Mouse (Mus musculus) ES-Bruce4 (cell line): Measurements from ENCODE around the gene Dlg4. TPM values are rescaled to one million over a fixed set of nuclear protein-coding genes. Genes with fewer than 3 reads are reported as not detected.

ENCODE experiments used
- H3K27ac ChIP-seq: 2 replicates; pipeline ENCODE4 v1.5.1; 2012; ENCODE audit warnings: low read length, inconsistent platforms; ENCODE audit not compliant: insufficient read depth
- H3K27me3 ChIP-seq: 2 replicates; pipeline ENCODE4 v1.6.1; 2012; ENCODE audit warnings: mild to moderate bottlenecking, low read length, inconsistent platforms; ENCODE audit not compliant: control insufficient read depth, poor library complexity, insufficient read depth, severe bottlenecking
- H3K36me3 ChIP-seq: 2 replicates; pipeline ENCODE4 v1.6.1; 2012; ENCODE audit warnings: inconsistent platforms, mild to moderate bottlenecking, low read length, moderate library complexity; ENCODE audit not compliant: control insufficient read depth, poor library complexity, insufficient read depth, severe bottlenecking
- H3K4me1 ChIP-seq: one replicate; pipeline ENCODE4 v1.8.1; 2011; ENCODE audit warnings: low read length; ENCODE audit not compliant: control insufficient read depth, insufficient read depth
- H3K4me3 ChIP-seq: 2 replicates; pipeline ENCODE4 v1.5.1; 2011; ENCODE audit warnings: low read depth, mild to moderate bottlenecking, low read length
- H3K9ac ChIP-seq: 2 replicates; pipeline ENCODE4 v1.6.1; 2012; ENCODE audit warnings: low read depth, mild to moderate bottlenecking, inconsistent platforms; ENCODE audit not compliant: poor library complexity, severe bottlenecking
- H3K9me3 ChIP-seq: replicated peaks from 2 replicates; pipeline ENCODE4 v1.6.1; 2012; ENCODE audit warnings: mild to moderate bottlenecking, low read length, inconsistent platforms; ENCODE audit not compliant: control insufficient read depth, poor library complexity, insufficient read depth, severe bottlenecking
- CTCF ChIP-seq: IDR thresholded peaks from one replicate; pipeline ENCODE4 v1.8.1; 2011; ENCODE audit warnings: low read depth, low read length
- EP300 ChIP-seq: IDR thresholded peaks from 2 replicates; pipeline ENCODE4 v1.6.1; 2011; ENCODE audit warnings: low read depth, low read length; ENCODE audit not compliant: insufficient read depth
- POLR2A ChIP-seq: IDR thresholded peaks from one replicate; pipeline ENCODE4 v1.8.1; 2011; ENCODE audit warnings: low read length; ENCODE audit not compliant: insufficient read depth
- polyA plus RNA-seq: library from polyadenylated mRNA; stranded (reverse); fragments of >200 nt; gene quantifications from 2 replicates; pipeline ENCODE4 v1.2.4, GENCODE M21; 2011; ENCODE audit warnings: low read depth; ENCODE audit not compliant: missing spikeins, insufficient read depth, insufficient read length

The Dlg4 gene
- polyA plus RNA-seq, 1 experiment: 25.7 TPM

- Histone ChIP-seq H3K27me3 (no peaks in the 10 kb centered on the region), H3K9me3 (no peaks in the 10 kb centered on the region), H3K36me3 (peaks cover 61% of the 10 kb centered on the region), H3K4me1 (no peaks in the 10 kb centered on the region), H3K9ac (no peak overlapping the region), H3K27ac (no peak overlapping the region), H3K4me3 (no peak overlapping the region)
- no peak for TF ChIP-seq POLR2A
These were observed 6.7 kb upstream of the Dlg4 start for GRCm38 (mm10) chr11:70010033-70010432.

GRCm38 (mm10) chr11:70010548-70010947, 6.2 kb upstream of the Dlg4 start:
- H3K4me1 ChIP-seq: no peaks in the 10 kb centered on the region
- no peak overlapping the region for H3K9ac ChIP-seq
- H3K36me3 ChIP-seq: peaks cover 57% of the 10 kb centered on the region
- H3K9me3 ChIP-seq: no peaks in the 10 kb centered on the region
- no peaks in the 10 kb centered on the region for H3K27me3 ChIP-seq
- H3K4me3 ChIP-seq: no peak overlapping the region
- no peak for TF ChIP-seq CTCF
- no peak for TF ChIP-seq POLR2A
- TF ChIP-seq EP300: no peak
- H3K27ac ChIP-seq: no peak overlapping the region

GRCm38 (mm10) chr11:70010961-70011360, 5.8 kb upstream of the Dlg4 start:
- TF ChIP-seq CTCF (no peak), EP300 (no peak), POLR2A (no peak)

GRCm38 (mm10) chr11:70012931-70013330, 3.8 kb upstream of the Dlg4 start:
- Histone ChIP-seq H3K36me3 (peaks cover 34% of the 10 kb centered on the region), H3K27me3 (no peaks in the 10 kb centered on the region), H3K9me3 (no peaks in the 10 kb centered on the region), H3K9ac (no peak overlapping the region), H3K4me1 (no peaks in the 10 kb centered on the region), H3K27ac (no peak overlapping the region), H3K4me3 (no peak overlapping the region)
- no peak for TF ChIP-seq CTCF
- no peak for TF ChIP-seq EP300
- no peak for TF ChIP-seq POLR2A

More at GRCm38 (mm10) chr11:70010961-70011360, 5.8 kb upstream of the Dlg4 start:
- no peaks in the 10 kb centered on the region for H3K27me3 ChIP-seq
- H3K27ac ChIP-seq: no peak overlapping the region
- no peaks in the 10 kb centered on the region for H3K4me1 ChIP-seq
- H3K36me3 ChIP-seq: peaks cover 53% of the 10 kb centered on the region
- no peak overlapping the region for H3K4me3 ChIP-seq
- no peak overlapping the region for H3K9ac ChIP-seq
- H3K9me3 ChIP-seq: no peaks in the 10 kb centered on the region

- Histone ChIP-seq H3K9ac (no peak overlapping the region), H3K27ac (no peak overlapping the region), H3K9me3 (no peaks in the 10 kb centered on the region), H3K4me1 (no peaks in the 10 kb centered on the region), H3K36me3 (peaks cover 30% of the 10 kb centered on the region), H3K4me3 (no peak overlapping the region), H3K27me3 (no peaks in the 10 kb centered on the region)
- TF ChIP-seq EP300: no peak
- TF ChIP-seq CTCF: no peak
- TF ChIP-seq POLR2A: no peak
These were observed 3.3 kb upstream of the Dlg4 start for GRCm38 (mm10) chr11:70013408-70013807.

GRCm38 (mm10) chr11:70014051-70014450, 2.7 kb upstream of the Dlg4 start:
- TF ChIP-seq EP300: no peak
- no peak for TF ChIP-seq POLR2A

More at GRCm38 (mm10) chr11:70014051-70014450, 2.7 kb upstream of the Dlg4 start:
- Histone ChIP-seq H3K4me1 (no peaks in the 10 kb centered on the region), H3K9ac (no peak overlapping the region), H3K4me3 (no peak overlapping the region), H3K27me3 (no peaks in the 10 kb centered on the region), H3K27ac (no peak overlapping the region), H3K36me3 (peaks cover 23% of the 10 kb centered on the region), H3K9me3 (no peaks in the 10 kb centered on the region)
